Mouse (Mus musculus): ENCODE data around the gene Epha5. TPM values are rescaled to one million over a fixed set of nuclear protein-coding genes. Genes with fewer than 3 reads are reported as not detected.

The Epha5 gene
- polyA plus RNA-seq (2011; ENCODE audit: insufficient read depth, insufficient read length, low read depth, missing spikeins), result 0.18 TPM in 1 of 2 replicates, not detected in the other

DNA sequence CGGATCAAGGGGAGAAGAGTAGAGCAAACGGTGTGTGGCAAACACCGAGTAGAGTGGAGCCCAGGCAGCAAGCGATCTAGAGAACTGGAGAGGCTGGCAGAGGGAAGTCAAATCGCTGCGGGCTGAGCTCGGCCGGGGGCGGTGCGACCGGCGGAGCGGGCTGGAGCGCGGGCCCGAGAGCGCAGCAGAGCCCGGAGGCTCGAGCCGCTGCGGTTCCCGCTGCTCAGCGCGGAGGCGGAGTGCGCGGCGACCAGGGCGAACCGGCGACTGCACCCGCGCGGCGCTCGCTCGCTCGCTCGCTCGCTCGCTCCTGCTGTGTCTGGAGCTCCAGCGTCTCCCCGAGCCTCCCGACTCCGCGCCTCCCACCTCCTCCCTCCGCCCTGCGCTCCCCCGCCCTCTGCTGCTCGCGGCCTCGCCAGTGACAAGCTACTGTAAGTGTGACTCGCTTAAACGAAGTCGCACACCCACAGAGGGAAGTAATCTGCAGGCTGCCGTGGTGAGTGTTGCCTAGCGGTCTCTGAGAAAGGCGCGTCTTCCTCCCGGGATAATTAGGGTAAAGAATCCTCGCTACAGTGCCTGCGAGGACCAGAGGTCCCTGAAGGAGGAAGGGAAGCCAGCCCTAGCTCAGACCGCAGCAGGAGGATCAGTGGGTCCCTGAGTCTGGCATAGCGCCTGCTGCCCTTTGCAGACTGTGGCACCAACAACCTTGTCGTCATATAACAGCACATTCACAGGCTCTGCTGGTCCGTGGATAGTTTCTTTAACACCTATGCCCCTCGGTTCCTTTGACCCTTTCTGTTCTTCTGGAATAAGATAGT is at the start of gene Epha5:
Gene Epha5, minus strand, starts transcription at position 321 of the 818 bp plus-strand sequence.
- Histone ChIP-seq H3K9me3 (replicated peaks; ENCODE audit: control insufficient read depth, insufficient read depth, low read length, poor library complexity, severe bottlenecking) (no peaks in the 10 kb centered on the region; the same call in 1 of the 2 replicates), H3K27me3 (ENCODE audit: control insufficient read depth, insufficient read depth, low read length, poor library complexity, severe bottlenecking) (peaks cover 8% of the 10 kb centered on the region), H3K36me3 (ENCODE audit: control insufficient read depth, insufficient read depth, low read length, poor library complexity, severe bottlenecking) (no peaks in the 10 kb centered on the region), H3K4me3 (ENCODE audit: low read depth, low read length) (peak within 1 kb of the TSS; percentile 72), H3K4me1 (ENCODE audit: control insufficient read depth, insufficient read depth, low read length) (no peaks in the 10 kb centered on the region), H3K27ac (ENCODE audit: insufficient read depth, low read length) (no peak within 1 kb of the TSS), H3K9ac (ENCODE audit: low read depth, poor library complexity, severe bottlenecking) (peak within 1 kb of the TSS; percentile 62; the same call in 1 of the 2 replicates)
- no peak for TF ChIP-seq POLR2A (IDR thresholded peaks at IDR 0.05; ENCODE audit: insufficient read depth, low read length)
- TF ChIP-seq CTCF (IDR thresholded peaks at IDR 0.05; ENCODE audit: low read depth, low read length), result no peak
- TF ChIP-seq EP300 (IDR thresholded peaks at IDR 0.05; ENCODE audit: insufficient read depth, low read depth, low read length), result no peak

DNA sequence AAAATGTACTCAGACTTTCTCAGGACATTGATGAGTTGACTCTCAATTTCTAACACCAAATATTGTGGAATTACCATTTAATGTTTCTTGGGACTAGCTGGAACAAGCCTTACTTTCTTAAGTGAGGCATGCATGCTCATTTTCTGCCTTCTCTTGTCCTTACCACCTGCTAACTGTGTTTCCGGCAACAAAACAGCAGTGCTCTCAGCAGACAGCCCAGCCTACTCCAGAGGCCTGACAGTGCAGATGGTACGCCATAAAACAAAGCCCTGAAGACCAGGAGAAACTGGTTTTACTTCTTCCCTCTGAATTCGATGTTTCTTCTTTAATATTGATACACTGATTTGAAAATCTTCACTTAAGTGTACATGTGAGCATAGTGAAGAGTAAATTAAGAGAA is 39.0 kb upstream of the Epha5 start:
- TF ChIP-seq CTCF (IDR thresholded peaks at IDR 0.05; ENCODE audit: low read depth, low read length), result no peak
- TF ChIP-seq EP300 (IDR thresholded peaks at IDR 0.05; ENCODE audit: insufficient read depth, low read depth, low read length), result no peak
- no peak for TF ChIP-seq POLR2A (IDR thresholded peaks at IDR 0.05; ENCODE audit: insufficient read depth, low read length)
- Histone ChIP-seq H3K9me3 (replicated peaks; ENCODE audit: control insufficient read depth, insufficient read depth, low read length, poor library complexity, severe bottlenecking) (no peaks in the 10 kb centered on the region), H3K9ac (ENCODE audit: low read depth, poor library complexity, severe bottlenecking) (no peak overlapping the region), H3K27ac (ENCODE audit: insufficient read depth, low read length) (no peak overlapping the region), H3K27me3 (ENCODE audit: control insufficient read depth, insufficient read depth, low read length, poor library complexity, severe bottlenecking) (no peaks in the 10 kb centered on the region), H3K4me3 (ENCODE audit: low read depth, low read length) (no peak overlapping the region), H3K4me1 (ENCODE audit: control insufficient read depth, insufficient read depth, low read length) (no peaks in the 10 kb centered on the region), H3K36me3 (ENCODE audit: control insufficient read depth, insufficient read depth, low read length, poor library complexity, severe bottlenecking) (no peaks in the 10 kb centered on the region)

DNA sequence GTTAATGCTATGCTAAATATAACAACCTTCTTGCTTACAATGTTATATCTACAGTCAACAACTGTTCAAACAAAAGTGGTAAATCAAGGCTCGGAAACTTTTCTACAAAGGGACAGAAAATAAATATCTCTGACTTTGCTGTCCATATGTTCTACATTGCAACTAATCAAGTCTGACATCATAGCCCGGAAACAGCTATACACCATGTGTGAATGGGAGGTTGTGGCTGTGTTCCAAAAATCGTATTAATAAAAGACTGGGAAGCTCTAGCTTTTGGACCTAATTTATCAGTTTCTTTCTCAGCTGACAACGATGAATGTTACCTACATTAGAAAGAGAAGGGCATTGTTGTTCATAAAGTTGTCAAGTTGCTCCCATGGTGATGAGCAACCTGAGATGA is 37.5 kb upstream of the Epha5 start:
- TF ChIP-seq CTCF (IDR thresholded peaks at IDR 0.05; ENCODE audit: low read depth, low read length) (no peak), EP300 (IDR thresholded peaks at IDR 0.05; ENCODE audit: insufficient read depth, low read depth, low read length) (no peak), POLR2A (IDR thresholded peaks at IDR 0.05; ENCODE audit: insufficient read depth, low read length) (no peak)
- Histone ChIP-seq H3K4me1 (ENCODE audit: control insufficient read depth, insufficient read depth, low read length) (no peaks in the 10 kb centered on the region), H3K36me3 (ENCODE audit: control insufficient read depth, insufficient read depth, low read length, poor library complexity, severe bottlenecking) (no peaks in the 10 kb centered on the region), H3K4me3 (ENCODE audit: low read depth, low read length) (no peak overlapping the region), H3K27me3 (ENCODE audit: control insufficient read depth, insufficient read depth, low read length, poor library complexity, severe bottlenecking) (no peaks in the 10 kb centered on the region), H3K27ac (ENCODE audit: insufficient read depth, low read length) (no peak overlapping the region), H3K9ac (ENCODE audit: low read depth, poor library complexity, severe bottlenecking) (no peak overlapping the region), H3K9me3 (replicated peaks; ENCODE audit: control insufficient read depth, insufficient read depth, low read length, poor library complexity, severe bottlenecking) (no peaks in the 10 kb centered on the region)

DNA sequence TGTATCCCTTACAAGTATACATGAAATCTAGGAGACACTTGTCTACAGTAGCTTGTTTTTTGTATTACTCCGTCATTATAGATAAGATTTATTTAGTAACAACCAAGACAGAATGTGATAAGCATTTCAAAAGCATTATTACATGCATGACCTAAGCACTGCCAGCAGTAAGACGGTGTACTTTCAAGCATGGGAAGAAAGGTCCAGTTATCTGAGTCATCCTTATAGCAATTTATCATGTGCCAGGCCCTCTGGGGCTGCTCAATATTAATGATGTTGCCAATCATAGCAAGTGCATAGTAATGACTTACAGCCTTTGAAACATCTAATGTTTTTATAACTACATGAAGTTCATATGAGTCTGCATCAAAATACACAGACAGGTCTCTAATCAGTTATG is 36.7 kb upstream of the Epha5 start:
- no peak overlapping the region for H3K4me3 ChIP-seq (ENCODE audit: low read depth, low read length)
- H3K9me3 ChIP-seq (replicated peaks; ENCODE audit: control insufficient read depth, insufficient read depth, low read length, poor library complexity, severe bottlenecking), result no peaks in the 10 kb centered on the region
- no peaks in the 10 kb centered on the region for H3K36me3 ChIP-seq (ENCODE audit: control insufficient read depth, insufficient read depth, low read length, poor library complexity, severe bottlenecking)

DNA sequence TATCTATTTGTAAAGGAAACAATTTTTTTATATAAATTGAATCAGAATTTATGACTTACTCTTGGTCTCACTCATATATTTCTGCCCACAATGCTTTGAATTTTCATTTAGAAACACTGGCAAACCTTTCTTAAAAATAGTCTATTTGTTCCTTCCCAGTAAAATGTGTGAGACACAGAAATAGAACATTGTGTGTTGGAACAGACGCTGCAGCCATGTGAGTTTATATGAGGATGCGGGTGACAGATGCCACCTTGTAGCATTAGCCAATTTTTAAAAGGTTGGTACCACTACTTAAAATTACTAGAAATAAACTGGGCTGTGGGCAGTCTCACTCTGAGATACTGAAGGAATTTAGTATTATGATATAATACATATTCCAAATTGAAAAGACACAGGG is 23.1 kb upstream of the Epha5 start:
- Histone ChIP-seq H3K4me3 (ENCODE audit: low read depth, low read length) (no peak overlapping the region), H3K4me1 (ENCODE audit: control insufficient read depth, insufficient read depth, low read length) (no peaks in the 10 kb centered on the region), H3K27ac (ENCODE audit: insufficient read depth, low read length) (no peak overlapping the region), H3K9ac (ENCODE audit: low read depth, poor library complexity, severe bottlenecking) (no peak overlapping the region), H3K9me3 (replicated peaks; ENCODE audit: control insufficient read depth, insufficient read depth, low read length, poor library complexity, severe bottlenecking) (no peaks in the 10 kb centered on the region), H3K36me3 (ENCODE audit: control insufficient read depth, insufficient read depth, low read length, poor library complexity, severe bottlenecking) (no peaks in the 10 kb centered on the region), H3K27me3 (ENCODE audit: control insufficient read depth, insufficient read depth, low read length, poor library complexity, severe bottlenecking) (no peaks in the 10 kb centered on the region)
- TF ChIP-seq EP300 (IDR thresholded peaks at IDR 0.05; ENCODE audit: insufficient read depth, low read depth, low read length) (no peak), POLR2A (IDR thresholded peaks at IDR 0.05; ENCODE audit: insufficient read depth, low read length) (no peak), CTCF (IDR thresholded peaks at IDR 0.05; ENCODE audit: low read depth, low read length) (no peak)

More for the DNA sequence above, 36.7 kb upstream of the Epha5 start:
- no peak for TF ChIP-seq CTCF (IDR thresholded peaks at IDR 0.05; ENCODE audit: low read depth, low read length)
- no peak for TF ChIP-seq EP300 (IDR thresholded peaks at IDR 0.05; ENCODE audit: insufficient read depth, low read depth, low read length)
- TF ChIP-seq POLR2A (IDR thresholded peaks at IDR 0.05; ENCODE audit: insufficient read depth, low read length), result no peak
- no peaks in the 10 kb centered on the region for H3K27me3 ChIP-seq (ENCODE audit: control insufficient read depth, insufficient read depth, low read length, poor library complexity, severe bottlenecking)
- no peaks in the 10 kb centered on the region for H3K4me1 ChIP-seq (ENCODE audit: control insufficient read depth, insufficient read depth, low read length)
- H3K27ac ChIP-seq (ENCODE audit: insufficient read depth, low read length), result no peak overlapping the region
- no peak overlapping the region for H3K9ac ChIP-seq (ENCODE audit: low read depth, poor library complexity, severe bottlenecking)
